Mouse (Mus musculus) hindbrain, embryonic 13.5 days (tissue): ENCODE data around the gene Macrod1. TPM values are rescaled to one million over a fixed set of nuclear protein-coding genes. Genes with fewer than 3 reads are reported as not detected.

ENCODE experiments used
- ATAC-seq: fragments of 200-750 bp; cut with Nextera tagmentation; 2 replicates; pipeline ENCODE4 v1.8.0; 2017; ENCODE audit warnings: moderate TSS enrichment; ENCODE audit not compliant: low FRiP score
- H3K27ac ChIP-seq: fragments of 300-500 bp; sonication (generic); 2 replicates; pipeline ENCODE4 v1.5.1; 2015; ENCODE audit warnings: inconsistent platforms, mild to moderate bottlenecking, moderate library complexity
- H3K27me3 ChIP-seq: fragments of 300-500 bp; sonication (generic); 2 replicates; pipeline ENCODE4 v1.6.1; 2015; ENCODE audit warnings: mild to moderate bottlenecking, inconsistent platforms
- H3K36me3 ChIP-seq: fragments of 300-500 bp; sonication (generic); 2 replicates; pipeline ENCODE4 v1.6.1; 2015; ENCODE audit warnings: mild to moderate bottlenecking, inconsistent platforms
- H3K4me1 ChIP-seq: fragments of 300-500 bp; sonication (generic); replicated peaks from 2 replicates; pipeline ENCODE4 v1.6.1; 2015; ENCODE audit warnings: inconsistent platforms
- H3K4me2 ChIP-seq: fragments of 300-500 bp; sonication (generic); 2 replicates; pipeline ENCODE4 v1.6.1; 2015; ENCODE audit warnings: inconsistent platforms, mild to moderate bottlenecking, moderate library complexity
- H3K4me3 ChIP-seq: fragments of 300-500 bp; sonication (generic); 2 replicates; pipeline ENCODE4 v1.5.1; 2015; ENCODE audit warnings: mild to moderate bottlenecking, inconsistent platforms
- H3K9ac ChIP-seq: fragments of 300-500 bp; sonication (generic); 2 replicates; pipeline ENCODE4 v1.6.1; 2015; ENCODE audit warnings: mild to moderate bottlenecking, inconsistent platforms
- H3K9me3 ChIP-seq: fragments of 300-500 bp; sonication (generic); 2 replicates; pipeline ENCODE4 v1.6.1; 2016; ENCODE audit warnings: inconsistent platforms
- WGBS: fragments of 180-500 bp; shearing (Covaris S2); methylation state at CpG from one replicate; pipeline ENCODE4 v1.1.7; 2015; 5-methylcytosine and 5-hydroxymethylcytosine counted together
- polyA plus RNA-seq: library from polyadenylated mRNA; unstranded; fragments of >200 nt; fragmentation: Nextera tagmentation; extraction: Ambion mirVana; gene quantifications from 2 replicates; pipeline ENCODE4 v1.2.1, GENCODE M21; 2015

Macrod1 gene
- polyA plus RNA-seq, 1 experiment from 2014 or later = 5.3 TPM

- WGBS = 60% methylated on average over 4 of the region's 4 CpGs
- H3K4me3 ChIP-seq = no peak overlapping the region
- no peak overlapping the region for H3K4me2 ChIP-seq
- no peaks in the 10 kb centered on the region for H3K36me3 ChIP-seq
- H3K27me3 ChIP-seq = peaks cover 26% of the 10 kb centered on the region; the same call in 1 of the 2 replicates
- 0 out of 2 replicates have a peak overlapping the region, but pooled peaks have one; percentile 14 for H3K27ac ChIP-seq
- no peak overlapping the region for H3K9ac ChIP-seq
- H3K9me3 ChIP-seq = no peaks in the 10 kb centered on the region
- peaks cover 100% of the 10 kb centered on the region for H3K4me1 ChIP-seq
- ATAC-seq = no peak
Measured at GRCm38 (mm10) chr19:7139321-7139720, 82.7 kb downstream of the Macrod1 start.

DNA sequence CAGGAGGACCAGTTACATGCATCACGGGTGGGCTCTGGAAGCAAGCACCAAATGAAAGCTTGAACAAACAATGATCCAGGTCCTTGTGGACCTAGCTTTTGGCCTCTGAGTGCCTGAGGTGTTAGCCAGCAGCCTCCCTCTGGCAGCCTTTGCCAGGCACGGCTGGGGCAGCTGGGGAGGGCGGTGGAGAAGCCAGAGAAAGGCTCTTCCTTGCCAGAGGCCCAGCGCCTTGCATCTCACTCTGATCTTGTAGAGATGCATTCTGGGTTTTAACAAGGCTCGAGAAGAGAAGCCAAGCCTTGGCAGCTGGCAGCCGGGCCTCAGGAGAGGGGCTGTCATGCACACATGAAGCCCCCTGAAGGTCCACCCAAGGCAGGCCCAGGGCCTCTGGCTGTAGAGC is 83.8 kb downstream of the Macrod1 start:
- peak overlapping the region; percentile 39 for H3K9ac ChIP-seq
- peaks cover 99% of the 10 kb centered on the region for H3K4me1 ChIP-seq
- ATAC-seq = no peak
- H3K27me3 ChIP-seq = peaks cover 34% of the 10 kb centered on the region
- no peaks in the 10 kb centered on the region for H3K9me3 ChIP-seq
- no peak overlapping the region for H3K4me3 ChIP-seq
- 34% methylated on average over 6 of the region's 6 CpGs for WGBS
- peak overlapping the region; percentile 78 for H3K27ac ChIP-seq
- no peaks in the 10 kb centered on the region for H3K36me3 ChIP-seq
- H3K4me2 ChIP-seq = no peak overlapping the region

- no peaks in the 10 kb centered on the region for H3K9me3 ChIP-seq
- 27% methylated on average over 12 of the region's 12 CpGs for WGBS
- no peaks in the 10 kb centered on the region for H3K36me3 ChIP-seq
- H3K9ac ChIP-seq = peak overlapping the region; percentile 60; the same call in 1 of the 2 replicates
- peaks cover 40% of the 10 kb centered on the region for H3K27me3 ChIP-seq
- H3K4me2 ChIP-seq = peak overlapping the region; percentile 6; the same call in 1 of the 2 replicates
- no peak for ATAC-seq
- H3K4me3 ChIP-seq = no peak overlapping the region
- H3K4me1 ChIP-seq = peaks cover 99% of the 10 kb centered on the region
- H3K27ac ChIP-seq = peak overlapping the region; percentile 78
Measured at GRCm38 (mm10) chr19:7140856-7141421, 84.3 kb downstream of the Macrod1 start.

- Histone ChIP-seq H3K36me3 (no peaks in the 10 kb centered on the region), H3K4me3 (no peak overlapping the region), H3K9me3 (no peaks in the 10 kb centered on the region), H3K27ac (peak overlapping the region; percentile 78), H3K4me2 (no peak overlapping the region), H3K27me3 (peaks cover 44% of the 10 kb centered on the region), H3K4me1 (peaks cover 99% of the 10 kb centered on the region), H3K9ac (no peak overlapping the region)
- ATAC-seq = no peak
- WGBS = 46% methylated on average over 5 of the region's 5 CpGs
Measured at GRCm38 (mm10) chr19:7142207-7142915, 85.8 kb downstream of the Macrod1 start.

DNA sequence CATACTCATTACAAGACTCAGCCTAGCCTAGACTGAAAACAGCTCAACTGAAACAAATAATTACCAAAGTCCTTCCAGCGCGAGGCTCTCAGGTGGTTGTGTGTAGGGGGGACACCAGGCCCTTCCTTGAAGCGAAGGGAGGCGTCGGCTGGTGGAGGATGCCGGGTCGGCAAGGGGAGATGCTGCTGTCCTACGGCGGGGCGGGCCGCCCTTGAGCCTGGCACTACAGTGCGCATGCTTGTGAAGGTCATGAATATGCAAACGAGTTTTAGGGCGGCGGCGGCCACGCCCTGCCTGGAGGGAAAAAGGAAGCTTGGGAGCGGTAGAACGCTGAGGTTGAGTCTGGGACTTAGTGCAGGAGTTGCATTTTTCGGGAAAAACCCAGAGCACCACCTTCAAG is 87.2 kb downstream of the Macrod1 start:
- under 1% methylated on average over 20 of the region's 20 CpGs for WGBS
- ATAC-seq = peak; percentile 19; the same call in 1 of the 2 replicates

GRCm38 (mm10) chr19:7144458-7144857 is 87.8 kb downstream of the Macrod1 start:
- ATAC-seq = no peak
- no peak overlapping the region for H3K4me3 ChIP-seq
- no peak overlapping the region for H3K9ac ChIP-seq
- peaks cover 98% of the 10 kb centered on the region for H3K4me1 ChIP-seq
- no peaks in the 10 kb centered on the region for H3K36me3 ChIP-seq
- H3K9me3 ChIP-seq = no peaks in the 10 kb centered on the region
- peak overlapping the region; percentile 50; the same call in 1 of the 2 replicates for H3K4me2 ChIP-seq
- WGBS = 70% methylated on average over 3 of the region's 3 CpGs
- H3K27me3 ChIP-seq = peaks cover 47% of the 10 kb centered on the region
- H3K27ac ChIP-seq = no peak overlapping the region

More for the DNA sequence above, 87.2 kb downstream of the Macrod1 start:
- Histone ChIP-seq H3K4me3 (peak overlapping the region; percentile 28), H3K9ac (peak overlapping the region; percentile 36), H3K9me3 (no peaks in the 10 kb centered on the region), H3K27ac (peak overlapping the region; percentile 70), H3K4me1 (peaks cover 98% of the 10 kb centered on the region), H3K27me3 (peaks cover 44% of the 10 kb centered on the region), H3K36me3 (no peaks in the 10 kb centered on the region), H3K4me2 (peak overlapping the region; percentile 50)

DNA sequence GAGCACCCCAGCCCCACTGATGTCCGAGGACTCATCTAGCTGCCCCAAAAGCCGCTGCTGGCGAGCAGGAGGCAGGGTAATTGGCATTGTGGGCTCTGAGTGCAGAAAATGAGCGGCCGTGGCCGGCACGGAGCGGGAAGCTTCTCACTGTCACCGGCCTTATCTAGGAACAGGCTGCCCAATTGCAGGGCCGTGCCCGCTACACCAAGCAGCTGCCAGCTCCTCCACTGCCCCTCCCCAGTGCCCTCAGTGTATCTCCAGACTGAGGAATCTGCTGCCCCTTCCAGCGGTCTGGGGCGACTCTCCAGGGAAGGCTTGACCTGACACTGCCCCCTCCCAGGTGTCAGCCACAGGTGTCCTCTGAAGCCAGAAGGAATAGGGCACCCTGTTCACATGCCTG is 89.8 kb downstream of the Macrod1 start:
- no peak for ATAC-seq
- WGBS = 69% methylated on average over 13 of the region's 13 CpGs
- H3K4me1 ChIP-seq = peaks cover 97% of the 10 kb centered on the region
- no peak overlapping the region for H3K4me3 ChIP-seq
- no peaks in the 10 kb centered on the region for H3K9me3 ChIP-seq
- peaks cover 56% of the 10 kb centered on the region for H3K27me3 ChIP-seq
- no peak overlapping the region for H3K4me2 ChIP-seq
- no peak overlapping the region for H3K9ac ChIP-seq
- H3K36me3 ChIP-seq = no peaks in the 10 kb centered on the region
- no peak overlapping the region for H3K27ac ChIP-seq

DNA sequence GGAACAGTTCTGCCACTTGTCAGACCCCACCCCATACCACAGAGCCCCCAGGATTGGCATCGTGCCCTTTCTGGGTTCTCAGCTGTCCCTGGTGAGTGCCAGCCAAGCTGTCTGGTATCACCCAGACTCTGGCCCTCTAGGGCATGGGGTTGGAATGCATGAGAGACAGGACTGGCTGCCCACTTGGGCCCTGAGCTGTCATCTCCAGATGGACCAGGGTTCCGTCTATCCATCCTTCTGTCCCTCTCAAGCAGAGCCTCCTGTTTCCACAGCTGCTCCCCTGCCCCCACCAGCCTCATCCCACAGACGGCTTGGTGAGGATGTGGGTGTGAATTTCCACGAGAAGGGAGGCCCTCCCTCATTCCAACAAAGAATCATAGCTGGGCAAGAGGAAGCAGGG is 91.5 kb downstream of the Macrod1 start:
- 0 out of 2 replicates have a peak overlapping the region, but pooled peaks have one; percentile 35 for H3K27ac ChIP-seq
- ATAC-seq = 0 out of 2 replicates have a peak, but pooled peaks have one; percentile 11
- H3K36me3 ChIP-seq = no peaks in the 10 kb centered on the region
- no peak overlapping the region for H3K4me2 ChIP-seq
- H3K9ac ChIP-seq = peak overlapping the region; percentile 25; the same call in 1 of the 2 replicates
- H3K4me3 ChIP-seq = no peak overlapping the region
- 39% methylated on average over 4 of the region's 4 CpGs for WGBS
- H3K27me3 ChIP-seq = peaks cover 56% of the 10 kb centered on the region
- H3K4me1 ChIP-seq = peaks cover 95% of the 10 kb centered on the region
- no peaks in the 10 kb centered on the region for H3K9me3 ChIP-seq

DNA sequence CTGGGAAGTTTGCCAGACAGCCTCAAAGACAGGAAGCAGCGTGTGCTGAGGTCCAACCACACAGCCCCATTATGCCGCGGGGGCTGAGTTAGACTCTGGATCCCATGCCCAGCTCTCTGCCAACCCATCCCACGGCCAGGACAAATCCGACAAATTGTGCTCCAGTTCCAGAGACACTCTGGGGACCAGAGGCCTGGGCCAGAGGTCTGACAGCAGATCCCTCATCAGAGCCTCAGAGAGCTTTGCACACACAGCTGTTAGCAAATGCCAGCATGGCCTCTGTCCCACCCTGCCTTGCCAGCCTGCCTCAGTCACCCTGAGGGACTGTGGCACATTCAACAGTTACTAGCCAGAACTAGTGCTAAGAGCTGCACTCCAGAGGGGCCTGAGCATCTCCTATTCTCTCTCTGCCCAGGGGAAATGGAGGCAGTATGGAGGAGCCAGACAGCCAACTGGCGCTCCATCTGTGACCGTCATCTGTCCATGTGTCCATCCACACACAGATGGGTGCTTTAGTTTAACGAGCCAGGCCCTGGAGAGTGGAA is 92.0 kb downstream of the Macrod1 start:
- Histone ChIP-seq H3K9ac (peak overlapping the region; percentile 25), H3K27ac (peak overlapping the region; percentile 35; the same call in 1 of the 2 replicates), H3K4me1 (peaks cover 95% of the 10 kb centered on the region), H3K36me3 (no peaks in the 10 kb centered on the region), H3K27me3 (peaks cover 56% of the 10 kb centered on the region), H3K4me2 (no peak overlapping the region), H3K9me3 (no peaks in the 10 kb centered on the region), H3K4me3 (no peak overlapping the region)
- 52% methylated on average over 8 of the region's 8 CpGs for WGBS
- no peak for ATAC-seq

DNA sequence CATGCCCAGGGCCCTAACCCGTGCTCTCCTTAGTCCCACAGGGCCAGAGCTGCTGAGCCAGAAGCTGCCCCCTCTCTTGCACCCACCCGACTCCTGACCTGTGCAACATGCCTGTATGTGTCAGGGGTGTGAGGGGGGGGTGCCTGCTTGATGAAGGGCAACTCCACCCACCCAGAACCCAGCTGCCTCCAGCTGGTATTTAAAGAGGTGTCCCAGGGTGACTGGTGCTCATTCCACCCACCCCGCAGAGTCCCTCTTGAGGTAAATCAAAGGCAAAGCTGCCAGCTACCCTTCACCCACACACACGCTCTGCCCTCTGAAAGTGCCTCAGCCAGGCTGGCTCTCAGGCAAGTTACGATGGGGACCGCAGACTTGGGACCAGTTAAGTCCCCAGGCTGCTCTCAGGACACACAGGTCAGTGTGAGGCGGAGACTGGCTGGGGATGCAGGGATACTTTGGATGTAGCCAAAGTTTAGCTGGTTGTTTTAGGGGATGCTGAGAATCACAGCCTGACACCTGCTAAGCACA is 92.6 kb downstream of the Macrod1 start:
- 49% methylated on average over 7 of the region's 7 CpGs for WGBS
- ATAC-seq = no peak
- Histone ChIP-seq H3K4me2 (no peak overlapping the region), H3K4me3 (no peak overlapping the region), H3K4me1 (peaks cover 95% of the 10 kb centered on the region), H3K9ac (peak overlapping the region; percentile 25; the same call in 1 of the 2 replicates), H3K36me3 (no peaks in the 10 kb centered on the region), H3K27me3 (peaks cover 62% of the 10 kb centered on the region), H3K27ac (no peak overlapping the region), H3K9me3 (no peaks in the 10 kb centered on the region)

GRCm38 (mm10) chr19:7151300-7151926 is 94.8 kb downstream of the Macrod1 start:
- H3K4me1 ChIP-seq = peaks cover 88% of the 10 kb centered on the region
- no peak overlapping the region for H3K9ac ChIP-seq

More at GRCm38 (mm10) chr19:7151300-7151926, 94.8 kb downstream of the Macrod1 start:
- H3K27me3 ChIP-seq = peaks cover 50% of the 10 kb centered on the region
- no peak for ATAC-seq
- no peaks in the 10 kb centered on the region for H3K9me3 ChIP-seq
- no peak overlapping the region for H3K4me2 ChIP-seq
- no peaks in the 10 kb centered on the region for H3K36me3 ChIP-seq
- 65% methylated on average over 7 of the region's 7 CpGs for WGBS
- H3K27ac ChIP-seq = no peak overlapping the region
- no peak overlapping the region for H3K4me3 ChIP-seq
